In the genomic region with DNA sequence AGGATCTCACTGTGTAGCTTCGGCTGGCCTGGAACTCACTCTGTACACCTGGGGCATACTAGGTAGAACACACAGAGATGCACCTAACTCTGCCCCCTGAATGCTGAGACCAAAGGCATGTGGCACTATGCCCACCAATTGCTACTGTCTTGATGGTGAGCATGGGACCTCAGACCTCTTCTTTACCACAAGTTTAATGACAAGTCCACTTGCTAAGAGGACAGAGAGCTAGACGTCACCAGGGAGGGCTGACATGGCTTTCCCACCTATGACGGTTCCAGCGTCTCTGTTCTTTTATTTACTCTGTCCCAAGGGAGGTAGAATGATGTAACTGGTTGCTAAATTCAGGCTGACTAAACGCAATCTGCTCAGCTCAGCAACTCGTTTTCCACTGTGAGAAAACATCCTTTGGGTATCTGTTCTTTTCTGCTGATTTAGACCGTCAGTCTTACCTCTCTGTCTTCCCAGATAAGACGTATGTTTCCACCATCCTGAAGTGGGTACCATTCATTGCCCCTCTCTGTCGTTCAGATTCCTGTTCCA, we compare ENCODE assay signal across 26 mouse cellular contexts.
DNase-seq lines count a peak whose midpoint lies in the region; ATAC-seq lines count a peak whose summit lies in the region.
"Had no signal": no experiment of that assay in that cellular context is flagged by ENCODE, and none has a peak within 500 bp of the region (broad histone marks: within the 10 kb centered on the region; RNA-seq: fewer than 3 reads in every experiment).

No protein-coding gene starts in this region.

- no peak overlapping the region for H3K27ac ChIP-seq in intestine, embryonic 16.5 days (ENCODE audit: low read length)
- H3K27ac ChIP-seq: embryonic facial prominence, embryonic 15.5 days; forebrain, embryonic 10.5 days; forebrain, embryonic 15.5 days; heart, embryonic 10.5 days; heart, embryonic 15.5 days; hindbrain, embryonic 12.5 days had no signal

- no peaks in the 10 kb centered on the region for H3K27me3 ChIP-seq in intestine, embryonic 16.5 days (replicated peaks; ENCODE audit: control insufficient read depth, insufficient read depth, low read length)
- H3K27me3 ChIP-seq: embryonic facial prominence, embryonic 15.5 days; forebrain, embryonic 15.5 days; heart, embryonic 15.5 days; hindbrain, embryonic 12.5 days had no signal

- DNase-seq in frontal cortex, postnatal 10 days (ENCODE audit: low spot score in 2 of 2) = no peak
- peak; percentile 31 for DNase-seq in heart, adult 18-20 months
- no peak for DNase-seq in heart, postnatal 14 days
- DNase-seq in right cerebral cortex, adult 18-20 months = peak; percentile 34
- no peak for DNase-seq in right cerebral cortex, postnatal 4 days
- peak; percentile 57 for DNase-seq in telencephalon, adult 2 months (ENCODE audit: low read depth, low spot score)
- DNase-seq: adrenal gland, postnatal 14 days; B cell, adult 2 months; cerebellum, adult 8-10 months; cerebellum, postnatal 14 days; embryo, embryonic 11 days; gastrocnemius, postnatal 10 days; kidney, adult 11 months had no signal

- H3K4me2 ChIP-seq in intestine, embryonic 16.5 days (ENCODE audit: low read depth, low read length) = no peak overlapping the region
- H3K4me2 ChIP-seq: embryonic facial prominence, embryonic 15.5 days; forebrain, embryonic 15.5 days; heart, embryonic 15.5 days; hindbrain, embryonic 12.5 days had no signal

- no peaks in the 10 kb centered on the region for H3K36me3 ChIP-seq in intestine, embryonic 16.5 days (ENCODE audit: control insufficient read depth, insufficient read depth, low read length)
- H3K36me3 ChIP-seq: embryonic facial prominence, embryonic 15.5 days; forebrain, embryonic 10.5 days; forebrain, embryonic 15.5 days; G1E; heart, embryonic 10.5 days; heart, embryonic 15.5 days; hindbrain, embryonic 12.5 days had no signal

- ATAC-seq in frontal cortex, adult (ENCODE audit: low TSS enrichment) = peak; percentile 84
- no peak for ATAC-seq in intestine, embryonic 16.5 days
- ATAC-seq: CD4-positive, CD25-positive, alpha-beta regulatory T cell, adult 4 months; forebrain, embryonic 15.5 days; hindbrain, embryonic 16.5 days; inflammation-experienced regulatory T-cells, adult 6 months had no signal

- H3K9me3 ChIP-seq in intestine, embryonic 16.5 days (ENCODE audit: control insufficient read depth, low read length) = no peaks in the 10 kb centered on the region
- H3K9me3 ChIP-seq: embryonic facial prominence, embryonic 15.5 days; forebrain, embryonic 10.5 days; forebrain, embryonic 15.5 days; G1E; heart, embryonic 15.5 days; hindbrain, embryonic 12.5 days had no signal

- intact Hi-C loops in heart, postnatal 14 days (cut with DNase I) = no loop called here

- no peak overlapping the region for H3K9ac ChIP-seq in intestine, embryonic 16.5 days (ENCODE audit: low read depth, low read length)
- H3K9ac ChIP-seq: embryonic facial prominence, embryonic 15.5 days; forebrain, embryonic 15.5 days; heart, embryonic 15.5 days; hindbrain, embryonic 12.5 days had no signal

- H3K4me1 ChIP-seq in intestine, embryonic 16.5 days (ENCODE audit: control insufficient read depth, insufficient read depth, low read length) = no peaks in the 10 kb centered on the region
- H3K4me1 ChIP-seq: embryonic facial prominence, embryonic 15.5 days; forebrain, embryonic 10.5 days; forebrain, embryonic 15.5 days; hindbrain, embryonic 12.5 days had no signal

- H3K4me3 ChIP-seq in intestine, embryonic 16.5 days (ENCODE audit: low read length) = no peak overlapping the region
- H3K4me3 ChIP-seq: embryonic facial prominence, embryonic 15.5 days; erythroblast, embryonic 14.5 days; forebrain, embryonic 10.5 days; forebrain, embryonic 15.5 days; heart, embryonic 10.5 days; heart, embryonic 15.5 days; hindbrain, embryonic 12.5 days had no signal

- WGBS in intestine, embryonic 16.5 days = 68% methylated on average over 9 of the region's 9 CpGs

Comparison
In these comparisons a context has a peak if more than half of its experiments do, and no peak if none do; other contexts are left out.
1. DNase-seq: peak in heart, adult 18-20 months (2 of 2), right cerebral cortex, adult 18-20 months (single experiment) and telencephalon, adult 2 months (single experiment); none in frontal cortex, postnatal 10 days (0 of 2), heart, postnatal 14 days (0 of 2) and right cerebral cortex, postnatal 4 days (single experiment).